Mouse (Mus musculus) kidney, embryonic 14.5 days (tissue): ENCODE measurements at regions not wholly inside any gene's neighbourhood (a gene's known extent, or its start where the extent isn't known, plus 50 kb on each side); places are given as distances from the start of the nearest gene placed in this dataset.

Experiments used
- ATAC-seq: fragments of 200-750 bp; cut with Nextera tagmentation; 2 replicates; pipeline ENCODE4 v1.8.0; 2017; ENCODE audit warnings: moderate number of reproducible peaks, mild to moderate bottlenecking, moderate TSS enrichment, moderate library complexity; ENCODE audit not compliant: low FRiP score, low TSS enrichment
- H3K27ac ChIP-seq: fragments of 300-500 bp; sonication (generic); 2 replicates; pipeline ENCODE4 v1.5.1; 2014; ENCODE audit warnings: low read depth, mild to moderate bottlenecking, low read length, moderate library complexity, mixed read lengths
- H3K27me3 ChIP-seq: fragments of 300-500 bp; sonication (generic); 2 replicates; pipeline ENCODE4 v1.6.1; 2014; ENCODE audit warnings: mild to moderate bottlenecking, low read length; ENCODE audit not compliant: control insufficient read depth, insufficient read depth
- H3K36me3 ChIP-seq: fragments of 300-500 bp; sonication (generic); 2 replicates; pipeline ENCODE4 v1.6.1; 2014; ENCODE audit warnings: low read length, mixed read lengths; ENCODE audit not compliant: control insufficient read depth, insufficient read depth
- H3K4me1 ChIP-seq: fragments of 300-500 bp; sonication (generic); 2 replicates; pipeline ENCODE4 v1.6.1; 2014; ENCODE audit warnings: low read length, mixed read lengths; ENCODE audit not compliant: control insufficient read depth, insufficient read depth
- H3K4me2 ChIP-seq: fragments of 300-500 bp; sonication (generic); replicated peaks from 2 replicates; pipeline ENCODE4 v1.6.1; 2014; ENCODE audit warnings: low read depth, mild to moderate bottlenecking, low read length
- H3K4me3 ChIP-seq: fragments of 300-500 bp; sonication (generic); 2 replicates; pipeline ENCODE4 v1.5.1; 2014; ENCODE audit warnings: mild to moderate bottlenecking, low read length
- H3K9ac ChIP-seq: fragments of 300-500 bp; sonication (generic); 2 replicates; pipeline ENCODE4 v1.6.1; 2014; ENCODE audit warnings: low read depth, mild to moderate bottlenecking, low read length, moderate library complexity
- H3K9me3 ChIP-seq: fragments of 300-500 bp; sonication (generic); 2 replicates; pipeline ENCODE4 v1.6.1; 2016; ENCODE audit warnings: low read length; ENCODE audit not compliant: control insufficient read depth
- WGBS: fragments of 180-500 bp; shearing (Covaris S2); extraction: QIAGEN DNeasy Blood & Tissue Kit; methylation state at CpG from one replicate; pipeline ENCODE4 v1.1.7; 2014; 5-methylcytosine and 5-hydroxymethylcytosine counted together

DNA sequence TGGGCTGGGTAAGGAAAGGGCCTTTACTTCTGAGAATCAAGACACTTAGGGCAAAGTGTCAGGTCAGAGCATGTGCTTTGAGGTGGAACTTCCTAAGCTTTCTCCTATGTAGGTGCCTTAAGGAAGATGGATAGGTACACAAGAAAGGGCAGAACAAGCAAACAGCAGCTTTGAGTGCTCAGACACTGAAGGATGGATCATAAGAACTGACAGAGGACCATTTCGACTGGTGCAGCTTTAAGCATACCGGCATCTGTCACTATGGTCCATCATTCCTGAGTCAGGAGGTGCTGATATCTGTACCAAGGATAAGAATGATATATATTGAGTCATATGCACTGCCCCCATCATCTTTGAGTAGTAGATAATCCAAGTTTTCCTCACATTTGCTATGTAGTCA is 430.2 kb upstream of the Klhl29 start:
- no peak for ATAC-seq

GRCm38 (mm10) chr12:5793051-5793450 is 417.6 kb upstream of the Klhl29 start:
- H3K4me3 ChIP-seq = no peak overlapping the region
- H3K4me1 ChIP-seq = no peaks in the 10 kb centered on the region
- 61% methylated on average over 7 of the region's 7 CpGs for WGBS

More for the DNA sequence above, 430.2 kb upstream of the Klhl29 start:
- 94% methylated on average over 2 of the region's 2 CpGs for WGBS
- Histone ChIP-seq H3K4me3 (no peak overlapping the region), H3K36me3 (no peaks in the 10 kb centered on the region), H3K9me3 (no peaks in the 10 kb centered on the region), H3K9ac (no peak overlapping the region), H3K27me3 (no peaks in the 10 kb centered on the region), H3K27ac (no peak overlapping the region), H3K4me2 (no peak overlapping the region), H3K4me1 (no peaks in the 10 kb centered on the region)

GRCm38 (mm10) chr12:5787074-5787813 is 411.8 kb upstream of the Klhl29 start:
- H3K9ac ChIP-seq = no peak overlapping the region
- no peak overlapping the region for H3K27ac ChIP-seq
- H3K9me3 ChIP-seq = no peaks in the 10 kb centered on the region
- no peaks in the 10 kb centered on the region for H3K4me1 ChIP-seq
- no peak overlapping the region for H3K4me3 ChIP-seq
- ATAC-seq = peak; percentile 66; the same call in 1 of the 2 replicates
- WGBS = 48% methylated on average over 7 of the region's 7 CpGs
- no peaks in the 10 kb centered on the region for H3K36me3 ChIP-seq
- H3K27me3 ChIP-seq = no peaks in the 10 kb centered on the region
- H3K4me2 ChIP-seq = no peak overlapping the region

More at GRCm38 (mm10) chr12:5793051-5793450, 417.6 kb upstream of the Klhl29 start:
- Histone ChIP-seq H3K9ac (no peak overlapping the region), H3K27me3 (no peaks in the 10 kb centered on the region), H3K4me2 (no peak overlapping the region), H3K9me3 (no peaks in the 10 kb centered on the region), H3K36me3 (no peaks in the 10 kb centered on the region), H3K27ac (no peak overlapping the region)
- no peak for ATAC-seq

- H3K27me3 ChIP-seq = no peaks in the 10 kb centered on the region
- H3K4me1 ChIP-seq = no peaks in the 10 kb centered on the region
- H3K27ac ChIP-seq = no peak overlapping the region
- no peak overlapping the region for H3K4me2 ChIP-seq
- no peaks in the 10 kb centered on the region for H3K36me3 ChIP-seq
- H3K9me3 ChIP-seq = no peaks in the 10 kb centered on the region
- no peak for ATAC-seq
- no peak overlapping the region for H3K4me3 ChIP-seq
- 28% methylated on average over 3 of the region's 3 CpGs for WGBS
- no peak overlapping the region for H3K9ac ChIP-seq
Observed at GRCm38 (mm10) chr12:5781276-5781675, 405.8 kb upstream of the Klhl29 start.

DNA sequence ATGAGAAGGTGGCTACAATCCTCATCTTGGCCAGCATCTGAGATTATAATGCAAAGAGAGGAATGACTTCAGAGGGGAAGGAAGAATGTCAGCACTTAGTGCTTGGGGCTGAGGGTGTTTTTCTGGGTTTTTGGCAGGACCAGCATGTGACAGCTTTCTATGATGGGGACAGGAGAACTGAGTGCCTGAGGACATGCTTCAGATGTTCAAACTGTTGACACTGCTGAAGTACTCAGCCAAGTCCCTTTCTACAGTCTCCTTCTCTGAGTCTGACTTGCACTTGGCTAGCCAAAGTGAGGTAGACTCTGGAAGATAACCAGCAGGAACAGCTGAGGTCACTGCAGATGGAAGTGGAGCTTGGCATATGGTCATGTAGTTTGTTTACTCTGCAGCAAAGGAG is 402.1 kb upstream of the Klhl29 start:
- Histone ChIP-seq H3K4me2 (no peak overlapping the region), H3K4me1 (no peaks in the 10 kb centered on the region), H3K9me3 (no peaks in the 10 kb centered on the region), H3K9ac (no peak overlapping the region), H3K27ac (no peak overlapping the region), H3K36me3 (no peaks in the 10 kb centered on the region), H3K4me3 (no peak overlapping the region), H3K27me3 (no peaks in the 10 kb centered on the region)
- ATAC-seq = no peak

DNA sequence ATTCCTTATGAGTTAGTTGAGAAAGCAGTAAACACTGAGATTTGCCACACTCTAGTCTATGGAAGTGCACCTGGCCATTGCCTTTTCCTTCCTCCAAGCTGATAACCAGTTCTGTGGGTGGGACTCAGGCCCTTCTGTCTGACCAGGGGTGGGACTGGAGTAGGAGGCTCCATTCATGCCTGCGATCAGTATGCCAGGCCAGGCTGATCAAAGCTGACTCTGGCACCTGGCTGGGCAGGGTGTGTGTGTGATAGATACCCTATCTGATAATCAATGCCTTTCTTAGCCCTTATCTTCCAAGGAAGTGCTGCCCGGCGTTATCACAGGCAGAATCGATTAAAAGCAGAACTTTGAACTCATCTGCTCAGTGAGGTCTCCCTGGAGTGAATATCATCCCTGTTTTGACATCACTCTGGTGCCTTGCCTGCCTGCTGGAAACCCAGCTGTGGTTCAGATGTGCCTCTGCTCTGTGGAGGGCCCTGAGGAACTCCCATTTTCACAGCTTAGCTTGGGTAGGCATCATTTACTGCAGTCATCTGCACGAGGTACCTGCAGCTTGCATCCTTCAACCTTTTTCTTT is 396.0 kb upstream of the Klhl29 start:
- H3K4me3 ChIP-seq = no peak overlapping the region
- no peaks in the 10 kb centered on the region for H3K4me1 ChIP-seq
- no peaks in the 10 kb centered on the region for H3K27me3 ChIP-seq
- no peaks in the 10 kb centered on the region for H3K9me3 ChIP-seq
- 69% methylated on average over 5 of the region's 5 CpGs for WGBS
- no peak for ATAC-seq
- H3K4me2 ChIP-seq = no peak overlapping the region
- H3K36me3 ChIP-seq = no peaks in the 10 kb centered on the region
- no peak overlapping the region for H3K9ac ChIP-seq
- H3K27ac ChIP-seq = no peak overlapping the region

GRCm38 (mm10) chr12:5770531-5770930 is 395.0 kb upstream of the Klhl29 start:
- no peaks in the 10 kb centered on the region for H3K27me3 ChIP-seq
- H3K4me1 ChIP-seq = no peaks in the 10 kb centered on the region
- H3K36me3 ChIP-seq = no peaks in the 10 kb centered on the region
- H3K9me3 ChIP-seq = no peaks in the 10 kb centered on the region
- no peak overlapping the region for H3K4me3 ChIP-seq
- no peak overlapping the region for H3K4me2 ChIP-seq
- ATAC-seq = no peak
- no peak overlapping the region for H3K27ac ChIP-seq
- 81% methylated on average over 2 of the region's 2 CpGs for WGBS
- H3K9ac ChIP-seq = no peak overlapping the region

- no peak for ATAC-seq
- Histone ChIP-seq H3K36me3 (no peaks in the 10 kb centered on the region), H3K27ac (no peak overlapping the region), H3K9ac (no peak overlapping the region), H3K4me3 (no peak overlapping the region), H3K4me2 (no peak overlapping the region), H3K9me3 (no peaks in the 10 kb centered on the region), H3K27me3 (no peaks in the 10 kb centered on the region), H3K4me1 (no peaks in the 10 kb centered on the region)
- WGBS = 53% methylated on average over 6 of the region's 6 CpGs
Observed at GRCm38 (mm10) chr12:5764445-5765170, 389.1 kb upstream of the Klhl29 start.

DNA sequence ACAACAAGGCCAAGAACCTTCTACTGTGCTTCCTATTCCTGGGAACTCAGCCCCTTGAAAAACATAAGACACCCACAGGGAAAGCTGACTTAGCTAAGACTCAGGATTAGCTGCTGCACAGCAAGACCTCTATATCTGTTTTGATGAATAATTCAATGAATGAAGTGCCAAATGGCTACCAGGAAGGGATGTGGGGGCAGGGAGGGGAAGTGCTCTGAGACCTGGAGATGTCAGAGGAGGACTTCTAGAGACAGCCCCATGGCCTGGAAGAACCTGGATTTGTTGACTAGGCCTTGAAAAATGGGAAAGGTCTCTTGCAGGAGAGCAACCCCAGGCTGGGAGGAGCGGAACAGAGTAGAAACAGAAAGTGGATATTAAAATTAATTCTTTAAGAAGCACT is 388.5 kb upstream of the Klhl29 start:
- 87% methylated on average over 1 of the region's 1 CpGs for WGBS
- Histone ChIP-seq H3K27ac (no peak overlapping the region), H3K9ac (no peak overlapping the region), H3K27me3 (no peaks in the 10 kb centered on the region), H3K36me3 (no peaks in the 10 kb centered on the region), H3K4me3 (no peak overlapping the region), H3K9me3 (no peaks in the 10 kb centered on the region), H3K4me1 (no peaks in the 10 kb centered on the region), H3K4me2 (no peak overlapping the region)
- ATAC-seq = no peak
